Mouse (Mus musculus) ES-E14 (cell line): ENCODE measurements at regions not wholly inside any gene's neighbourhood (a gene's known extent, or its start where the extent isn't known, plus 50 kb on each side); places are given as distances from the start of the nearest gene placed in this dataset.

Experiments
- DNase-seq: peaks from one replicate; pipeline ENCODE4 v3.0.0-alpha.2; 2013; ENCODE audit warnings: low read depth, low spot score
- H3K27ac ChIP-seq: 2 replicates; pipeline ENCODE4 v1.5.1; 2012; ENCODE audit warnings: low read depth, mild to moderate bottlenecking, low read length, moderate library complexity, mixed read lengths; ENCODE audit not compliant: poor library complexity, insufficient read depth, severe bottlenecking
- H3K36me3 ChIP-seq: 2 replicates; pipeline ENCODE4 v1.6.1; 2012; ENCODE audit warnings: mild to moderate bottlenecking, low read length, moderate library complexity, mixed read lengths; ENCODE audit not compliant: control insufficient read depth, poor library complexity, insufficient read depth, severe bottlenecking
- H3K4me1 ChIP-seq, 2 experiments: fragments of 150-350 bp in 1 of 2; sonication (generic) in 1 of 2; 2 replicates each; pipeline ENCODE4 v1.6.1; 2012; ENCODE audit warnings: low read length in 2 of 2, mild to moderate bottlenecking in 1 of 2, mixed read lengths in 1 of 2; ENCODE audit not compliant: control insufficient read depth in 2 of 2, insufficient read depth in 2 of 2, poor library complexity in 1 of 2
- H3K4me3 ChIP-seq, 2 experiments: fragments of 150-350 bp in 1 of 2; sonication (generic) in 1 of 2; 2 replicates each; pipeline ENCODE4 v1.5.1; 2012; ENCODE audit warnings: low read length in 2 of 2, low read depth in 1 of 2, mild to moderate bottlenecking in 1 of 2, mixed read lengths in 1 of 2; ENCODE audit not compliant: insufficient read depth in 1 of 2, poor library complexity in 1 of 2, severe bottlenecking in 1 of 2
- H3K9ac ChIP-seq: 2 replicates; pipeline ENCODE4 v1.6.1; 2012; ENCODE audit warnings: low read depth, mild to moderate bottlenecking, low read length, mixed read lengths; ENCODE audit not compliant: poor library complexity, insufficient read depth, severe bottlenecking
- H3K9me3 ChIP-seq: fragments of 150-350 bp; sonication (generic); 2 replicates; pipeline ENCODE4 v1.6.1; 2012; ENCODE audit warnings: low read depth, mild to moderate bottlenecking, low read length; ENCODE audit not compliant: control insufficient read depth, insufficient read depth
- CHD2 ChIP-seq: IDR thresholded peaks from 2 replicates; pipeline ENCODE4 v1.6.1; 2014; ENCODE audit warnings: mild to moderate bottlenecking, low read depth, low read length, inconsistent platforms
- HCFC1 ChIP-seq: IDR thresholded peaks from 2 replicates; pipeline ENCODE4 v1.6.1; 2012; ENCODE audit warnings: low read length, inconsistent platforms, borderline replicate concordance; ENCODE audit not compliant: insufficient read depth
- MAFK ChIP-seq: IDR thresholded peaks from 2 replicates; pipeline ENCODE4 v1.6.1; 2014; ENCODE audit warnings: mild to moderate bottlenecking, low read depth, low read length, inconsistent platforms; ENCODE audit not compliant: insufficient read depth
- ZC3H11A ChIP-seq: IDR thresholded peaks from 2 replicates; pipeline ENCODE4 v1.6.1; 2012; ENCODE audit warnings: low read depth, mild to moderate bottlenecking, inconsistent platforms, low read length, borderline replicate concordance
- ZNF384 ChIP-seq: IDR thresholded peaks from 2 replicates; pipeline ENCODE4 v1.6.1; 2012; ENCODE audit warnings: low read depth, low read length, inconsistent platforms
- in situ Hi-C, 2 experiments: fragments of 600-800 bp; cut with MboI; formaldehyde crosslinking; loops; one replicate each; pipeline ENCODE4 v1.15.1; 2025; ENCODE audit warnings: low sequenced_read_pairs in 2 of 2, inconsistent platforms in 1 of 2; ENCODE audit not compliant: unreplicated experiment in 2 of 2

DNA sequence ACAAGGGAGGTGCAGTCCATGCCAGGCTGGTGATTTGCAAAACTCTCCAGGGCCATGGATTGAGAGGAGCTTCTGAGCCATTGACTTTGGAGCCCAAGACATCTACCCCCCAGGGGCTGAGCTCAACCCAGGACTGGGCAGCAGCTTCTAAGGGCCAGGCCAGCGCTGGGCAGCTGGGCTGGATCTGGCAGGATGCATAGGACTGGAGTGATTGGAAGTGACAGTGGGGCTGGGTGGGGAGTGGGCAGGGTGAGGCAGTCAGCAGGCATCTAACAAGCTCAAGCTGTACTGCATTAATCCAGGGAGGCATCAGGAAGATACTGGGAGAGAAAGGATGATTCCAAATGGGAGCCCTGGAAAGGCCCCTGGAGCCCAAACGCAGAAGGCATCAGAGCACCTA is 152.2 kb upstream of the Smim23 start:
- Histone ChIP-seq H3K9me3 (no peaks in the 10 kb centered on the region), H3K9ac (no peak overlapping the region), H3K4me3 (no peak overlapping the region), H3K27ac (no peak overlapping the region), H3K36me3 (no peaks in the 10 kb centered on the region), H3K4me1 (no peaks in the 10 kb centered on the region)
- DNase-seq = no peak
- TF ChIP-seq MAFK (no peak), ZC3H11A (no peak), ZNF384 (no peak), CHD2 (no peak), HCFC1 (no peak)
- in situ Hi-C loops = no loop called here

DNA sequence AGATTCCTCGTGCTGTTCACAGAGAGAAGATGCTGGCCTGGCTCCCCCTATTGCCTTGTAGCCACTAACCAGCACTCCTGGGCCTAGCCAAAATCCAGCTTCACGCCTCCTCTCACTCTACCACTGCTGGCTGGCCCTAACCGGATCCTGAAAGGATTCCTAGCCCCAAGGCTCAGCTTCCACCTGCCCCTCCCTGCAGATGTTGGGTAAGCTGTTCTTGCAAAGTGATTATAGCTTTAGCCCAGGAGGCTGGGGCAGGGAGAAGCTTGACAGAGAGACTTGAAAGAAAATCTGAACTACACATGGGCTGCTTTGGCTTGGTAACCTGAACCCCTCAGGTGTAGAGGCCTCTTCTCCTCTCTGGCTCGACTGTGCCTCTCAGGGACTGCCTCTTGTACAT is 149.0 kb upstream of the Smim23 start:
- peak; percentile 21 for DNase-seq
- H3K4me3 ChIP-seq = no peak overlapping the region
- H3K4me1 ChIP-seq = no peaks in the 10 kb centered on the region
- H3K9ac ChIP-seq = no peak overlapping the region
- H3K36me3 ChIP-seq = no peaks in the 10 kb centered on the region
- H3K9me3 ChIP-seq = no peaks in the 10 kb centered on the region
- H3K27ac ChIP-seq = no peak overlapping the region
- in situ Hi-C loops = no loop called here
- TF ChIP-seq HCFC1 (no peak), MAFK (no peak), CHD2 (no peak), ZNF384 (no peak), ZC3H11A (no peak)

DNA sequence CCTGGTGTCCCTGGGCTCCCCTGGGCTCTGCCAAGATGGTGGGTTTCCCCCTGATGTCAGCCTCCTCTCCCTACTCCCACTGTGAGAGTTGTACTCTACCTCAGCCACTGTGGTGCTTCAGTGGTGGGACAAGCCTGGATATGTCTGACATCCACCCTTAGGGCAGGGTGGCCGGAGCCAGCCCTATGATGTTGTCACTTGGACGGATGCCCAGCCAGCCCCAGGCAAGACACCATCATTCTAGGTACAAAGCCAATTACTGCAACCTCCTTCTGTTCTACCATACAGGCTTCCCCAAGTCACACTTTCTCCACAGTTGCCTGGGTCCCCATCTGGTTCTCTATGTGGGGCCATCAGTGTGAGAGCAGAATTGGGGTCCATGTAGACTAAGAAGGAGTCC is 141.0 kb upstream of the Smim23 start:
- Histone ChIP-seq H3K4me3 (no peak overlapping the region), H3K27ac (no peak overlapping the region), H3K9me3 (no peaks in the 10 kb centered on the region), H3K4me1 (no peaks in the 10 kb centered on the region), H3K36me3 (no peaks in the 10 kb centered on the region), H3K9ac (no peak overlapping the region)
- in situ Hi-C loops = no loop called here
- DNase-seq = no peak
- TF ChIP-seq HCFC1 (no peak), MAFK (no peak), CHD2 (no peak), ZNF384 (no peak), ZC3H11A (no peak)

DNA sequence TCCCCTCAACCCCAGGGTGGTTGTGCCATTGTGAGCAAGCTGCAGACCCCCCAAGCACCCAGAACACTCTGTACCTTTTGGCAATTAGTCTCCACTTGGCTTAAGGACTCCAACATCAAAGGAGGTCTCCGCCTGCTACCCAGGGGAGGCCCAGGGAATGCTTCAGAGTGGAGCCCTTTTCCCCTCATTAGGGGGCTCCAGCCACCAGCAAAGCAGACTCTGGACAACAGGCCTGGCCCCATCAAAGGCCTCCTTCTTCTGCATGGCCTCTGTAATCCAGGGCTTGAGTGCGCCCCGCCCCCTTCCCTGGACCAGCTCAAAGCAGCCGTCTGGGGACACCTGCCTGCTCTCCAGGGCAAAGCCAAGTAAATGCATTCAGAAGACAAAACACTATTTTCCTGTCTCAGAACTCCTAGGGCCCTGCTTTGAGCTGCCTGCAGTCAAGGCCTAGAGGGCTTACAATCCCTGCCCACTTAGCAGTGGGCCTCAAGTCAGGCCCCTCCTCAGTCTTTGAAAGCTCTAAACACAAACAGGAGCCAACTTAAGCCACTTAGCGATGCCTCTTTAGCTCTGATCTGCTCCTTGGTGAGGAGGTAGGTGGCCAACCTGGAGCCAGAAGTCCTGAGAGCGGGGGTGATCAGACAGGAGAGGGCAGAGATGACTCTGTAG is 139.4 kb upstream of the Smim23 start:
- no peak for TF ChIP-seq ZC3H11A
- TF ChIP-seq ZNF384 = no peak
- no peak for TF ChIP-seq HCFC1
- no peak for TF ChIP-seq CHD2
- no peak for TF ChIP-seq MAFK
- Histone ChIP-seq H3K36me3 (no peaks in the 10 kb centered on the region), H3K9me3 (no peaks in the 10 kb centered on the region), H3K27ac (no peak overlapping the region), H3K4me3 (no peak overlapping the region), H3K4me1 (no peaks in the 10 kb centered on the region), H3K9ac (no peak overlapping the region)
- in situ Hi-C loops = no loop called here
- DNase-seq = no peak

DNA sequence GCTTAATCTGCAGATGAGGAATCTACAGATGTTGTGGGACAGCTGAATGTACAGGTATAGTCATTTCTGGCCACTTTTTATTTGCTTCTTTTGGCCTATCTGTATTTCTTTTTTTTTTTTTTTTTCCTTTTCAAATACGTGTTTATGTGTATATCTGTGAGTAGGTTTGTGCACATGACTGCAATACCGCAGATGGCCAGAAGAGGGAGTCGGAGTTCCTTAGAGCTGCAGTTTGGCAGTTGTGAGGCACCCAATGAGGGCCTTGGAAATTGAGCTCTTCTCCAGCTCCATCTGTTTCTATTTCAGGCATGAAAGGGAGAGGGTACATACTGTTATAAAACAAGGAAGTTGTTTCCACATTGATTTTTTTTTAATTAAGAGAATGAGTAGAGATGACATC is 137.2 kb upstream of the Smim23 start:
- H3K9ac ChIP-seq = no peak overlapping the region
- H3K4me3 ChIP-seq = no peak overlapping the region
- H3K27ac ChIP-seq = no peak overlapping the region
- H3K9me3 ChIP-seq = no peaks in the 10 kb centered on the region
- TF ChIP-seq ZC3H11A = peak; percentile 76; the same call in 1 of the 2 replicates
- no peak for TF ChIP-seq HCFC1
- TF ChIP-seq MAFK = no peak
- no peak for TF ChIP-seq CHD2
- peak; percentile 79 for TF ChIP-seq ZNF384
- H3K4me1 ChIP-seq = no peaks in the 10 kb centered on the region
- in situ Hi-C loops = no loop called here
- H3K36me3 ChIP-seq = no peaks in the 10 kb centered on the region
- DNase-seq = peak; percentile 62
